In genomic region chr14:103929155-103929729, GRCm38 (mm10) we compare ENCODE assay signal across 25 mouse cellular contexts.
DNase-seq lines count a peak whose midpoint lies in the region; ATAC-seq and TF ChIP-seq lines count a peak whose summit lies in the region.
"Had no signal": no experiment of that assay in that cellular context is flagged by ENCODE, and none has a peak within 500 bp of the region (broad histone marks: within the 10 kb centered on the region; RNA-seq: fewer than 3 reads in every experiment).

No protein-coding gene starts in this region.

- no peaks in the 10 kb centered on the region for H3K27me3 ChIP-seq in kidney, embryonic 14.5 days (ENCODE audit: control insufficient read depth, insufficient read depth, low read length)
- no peaks in the 10 kb centered on the region for H3K27me3 ChIP-seq in kidney, embryonic 15.5 days
- H3K27me3 ChIP-seq: embryonic facial prominence, embryonic 13.5 days; forebrain, embryonic 12.5 days; hindbrain, embryonic 15.5 days; limb, embryonic 12.5 days; neural tube, embryonic 13.5 days; Patski had no signal

- no peak overlapping the region for H3K27ac ChIP-seq in kidney, embryonic 14.5 days (ENCODE audit: low read depth, low read length)
- H3K27ac ChIP-seq in bone marrow macrophage, adult 2 months (ENCODE audit: insufficient read depth, low read depth, low read length) = peak overlapping the region; percentile 98
- H3K27ac ChIP-seq in kidney, embryonic 15.5 days = peak overlapping the region; percentile 43; the same call in 1 of the 2 replicates
- peak overlapping the region; percentile 55 for H3K27ac ChIP-seq in macrophage
- H3K27ac ChIP-seq: embryonic facial prominence, embryonic 13.5 days; forebrain, embryonic 12.5 days; hindbrain, embryonic 15.5 days; limb, embryonic 12.5 days; neural tube, embryonic 13.5 days had no signal

- no peak for TF ChIP-seq POLR2A in bone marrow macrophage, adult 2 months (IDR thresholded peaks at IDR 0.05; ENCODE audit: borderline replicate concordance, low read depth, low read length)

- H3K4me3 ChIP-seq in kidney, embryonic 14.5 days (ENCODE audit: low read length) = no peak overlapping the region
- H3K4me3 ChIP-seq in bone marrow macrophage, adult 2 months (ENCODE audit: insufficient read depth, low read length) = no peak overlapping the region
- no peak overlapping the region for H3K4me3 ChIP-seq in kidney, embryonic 15.5 days (replicated peaks)
- H3K4me3 ChIP-seq in macrophage (ENCODE audit: inconsistent target) = no peak overlapping the region
- H3K4me3 ChIP-seq: embryonic facial prominence, embryonic 13.5 days; erythroblast, embryonic 14.5 days; forebrain, embryonic 12.5 days; hindbrain, embryonic 15.5 days; limb, embryonic 12.5 days; myocyte; neural tube, embryonic 13.5 days had no signal

- H3K36me3 ChIP-seq in kidney, embryonic 14.5 days (ENCODE audit: control insufficient read depth, insufficient read depth, low read length) = no peaks in the 10 kb centered on the region
- H3K36me3 ChIP-seq in kidney, embryonic 15.5 days = no peaks in the 10 kb centered on the region
- no peaks in the 10 kb centered on the region for H3K36me3 ChIP-seq in macrophage (ENCODE audit: inconsistent target)
- H3K36me3 ChIP-seq: embryonic facial prominence, embryonic 13.5 days; forebrain, embryonic 12.5 days; hindbrain, embryonic 15.5 days; limb, embryonic 12.5 days; neural tube, embryonic 13.5 days had no signal

- DNase-seq in kidney, adult 11 months = peak; percentile 12
- DNase-seq in urinary bladder, postnatal 36 days (ENCODE audit: low spot score in 2 of 2) = no peak
- DNase-seq: cerebellum, adult 18-20 months; cerebellum, postnatal 25 days; embryo, embryonic 11 days; gastrocnemius, postnatal 36 days; heart, postnatal 4 days; liver, postnatal 0 days; retina, postnatal 1 day; right cerebral cortex, postnatal 25 days had no signal

- TF ChIP-seq CTCF in bone marrow macrophage, adult 2 months (IDR thresholded peaks at IDR 0.05; ENCODE audit: low read depth, low read length) = no peak

- WGBS in kidney, embryonic 14.5 days = 55% methylated on average over 6 of the region's 6 CpGs
- 53% methylated on average over 6 of the region's 6 CpGs for WGBS in kidney, embryonic 15.5 days
- WGBS in macrophage (ENCODE audit: missing documents) = 64% methylated on average over 5 of the region's 6 CpGs

- H3K4me2 ChIP-seq in kidney, embryonic 14.5 days (replicated peaks; ENCODE audit: low read depth, low read length) = no peak overlapping the region
- no peak overlapping the region for H3K4me2 ChIP-seq in kidney, embryonic 15.5 days
- H3K4me2 ChIP-seq: embryonic facial prominence, embryonic 13.5 days; forebrain, embryonic 12.5 days; hindbrain, embryonic 15.5 days; limb, embryonic 12.5 days; liver, embryonic 11.5 days; neural tube, embryonic 13.5 days had no signal

- H3K79me2 ChIP-seq in macrophage (ENCODE audit: inconsistent target) = no peaks in the 10 kb centered on the region

- H3K9ac ChIP-seq in kidney, embryonic 14.5 days (ENCODE audit: low read depth, low read length) = no peak overlapping the region
- H3K9ac ChIP-seq in kidney, embryonic 15.5 days = no peak overlapping the region
- H3K9ac ChIP-seq: embryonic facial prominence, embryonic 13.5 days; forebrain, embryonic 12.5 days; hindbrain, embryonic 15.5 days; limb, embryonic 12.5 days; liver, postnatal 0 days; neural tube, embryonic 13.5 days had no signal

- H3K9me3 ChIP-seq in kidney, embryonic 14.5 days (ENCODE audit: control insufficient read depth, low read length) = no peaks in the 10 kb centered on the region
- no peaks in the 10 kb centered on the region for H3K9me3 ChIP-seq in kidney, embryonic 15.5 days (replicated peaks)
- H3K9me3 ChIP-seq: embryonic facial prominence, embryonic 13.5 days; forebrain, embryonic 12.5 days; hindbrain, embryonic 15.5 days; limb, embryonic 12.5 days; neural tube, embryonic 13.5 days had no signal

- ATAC-seq in kidney, embryonic 14.5 days (ENCODE audit: low FRiP score, low TSS enrichment) = no peak
- ATAC-seq in kidney, embryonic 15.5 days (replicated peaks; ENCODE audit: low FRiP score) = 0 out of 2 replicates have a peak, but pooled peaks have one; percentile 14
- no peak for ATAC-seq in CD4-positive, CD25-positive, alpha-beta regulatory T cell, adult 4 months
- ATAC-seq: liver, postnatal 0 days; midbrain, embryonic 16.5 days; Patski had no signal

- H3K4me1 ChIP-seq in kidney, embryonic 14.5 days (ENCODE audit: control insufficient read depth, insufficient read depth, low read length) = no peaks in the 10 kb centered on the region
- H3K4me1 ChIP-seq in bone marrow macrophage, adult 2 months (ENCODE audit: control insufficient read depth, insufficient read depth, low read length) = peaks cover 17% of the 10 kb centered on the region
- no peaks in the 10 kb centered on the region for H3K4me1 ChIP-seq in kidney, embryonic 15.5 days
- H3K4me1 ChIP-seq: embryonic facial prominence, embryonic 13.5 days; forebrain, embryonic 12.5 days; hindbrain, embryonic 15.5 days; limb, embryonic 12.5 days; neural tube, embryonic 13.5 days had no signal
